Mouse (Mus musculus): ENCODE results near the gene Fam136a. TPM values are rescaled to one million over a fixed set of nuclear protein-coding genes. Genes with fewer than 3 reads are reported as not detected.

The Fam136a gene
- polyA plus RNA-seq (2015; fragmentation: Nextera tagmentation; extraction: Ambion mirVana), result 112 and 114 TPM in 2 replicates

GRCm38 (mm10) chr6:86365371-86366124 lies at the start of gene Fam136a:
Gene Fam136a (plus strand): TSS chr6:86365646.
- peak; percentile 93 for ATAC-seq
- peak within 1 kb of the TSS; percentile 68 for H3K9ac ChIP-seq (ENCODE audit: low read depth, low read length)
- under 1% methylated on average over 61 of the region's 76 CpGs for whole genome bisulfite sequencing
- H3K27me3 ChIP-seq (replicated peaks; ENCODE audit: control insufficient read depth, insufficient read depth, low read length), result no peaks in the 10 kb centered on the region
- no peaks in the 10 kb centered on the region for H3K9me3 ChIP-seq (ENCODE audit: control insufficient read depth, low read length)
- H3K36me3 ChIP-seq (ENCODE audit: control insufficient read depth, insufficient read depth, low read length), result no peaks in the 10 kb centered on the region
- H3K27ac ChIP-seq (ENCODE audit: low read depth, low read length), result peak within 1 kb of the TSS; percentile 73
- peaks cover 17% of the 10 kb centered on the region for H3K4me1 ChIP-seq (ENCODE audit: control insufficient read depth, insufficient read depth, low read depth, low read length)
- peak within 1 kb of the TSS; percentile 97 for H3K4me2 ChIP-seq (ENCODE audit: low read length)
- peak within 1 kb of the TSS; percentile 53 for H3K4me3 ChIP-seq (ENCODE audit: low read length)

GRCm38 (mm10) chr6:86317066-86317465 lies 48.4 kb upstream of the Fam136a start:
- 54% methylated on average over 1 of the region's 1 CpGs for WGBS
- no peaks in the 10 kb centered on the region for H3K27me3 ChIP-seq (replicated peaks; ENCODE audit: control insufficient read depth, insufficient read depth, low read length)
- H3K4me2 ChIP-seq (ENCODE audit: low read length), result no peak overlapping the region
- no peak overlapping the region for H3K4me3 ChIP-seq (ENCODE audit: low read length)
- H3K9me3 ChIP-seq (ENCODE audit: control insufficient read depth, low read length), result no peaks in the 10 kb centered on the region
- no peak for ATAC-seq
- no peak overlapping the region for H3K27ac ChIP-seq (ENCODE audit: low read depth, low read length)
- H3K36me3 ChIP-seq (ENCODE audit: control insufficient read depth, insufficient read depth, low read length), result no peaks in the 10 kb centered on the region
- no peaks in the 10 kb centered on the region for H3K4me1 ChIP-seq (ENCODE audit: control insufficient read depth, insufficient read depth, low read depth, low read length)
- no peak overlapping the region for H3K9ac ChIP-seq (ENCODE audit: low read depth, low read length)

- H3K4me3 ChIP-seq (ENCODE audit: low read length), result no peak overlapping the region
- ATAC-seq, result no peak
- no peak overlapping the region for H3K4me2 ChIP-seq (ENCODE audit: low read length)
- H3K27me3 ChIP-seq (replicated peaks; ENCODE audit: control insufficient read depth, insufficient read depth, low read length), result no peaks in the 10 kb centered on the region
- H3K9me3 ChIP-seq (ENCODE audit: control insufficient read depth, low read length), result no peaks in the 10 kb centered on the region
- H3K4me1 ChIP-seq (ENCODE audit: control insufficient read depth, insufficient read depth, low read depth, low read length), result no peaks in the 10 kb centered on the region
- no peak overlapping the region for H3K9ac ChIP-seq (ENCODE audit: low read depth, low read length)
- WGBS, result 72% methylated on average over 4 of the region's 4 CpGs
- no peaks in the 10 kb centered on the region for H3K36me3 ChIP-seq (ENCODE audit: control insufficient read depth, insufficient read depth, low read length)
- H3K27ac ChIP-seq (ENCODE audit: low read depth, low read length), result no peak overlapping the region
Measured at GRCm38 (mm10) chr6:86318855-86319254, 46.6 kb upstream of the Fam136a start.

- H3K4me3 ChIP-seq (ENCODE audit: low read length), result no peak overlapping the region
- no peak overlapping the region for H3K9ac ChIP-seq (ENCODE audit: low read depth, low read length)
- no peaks in the 10 kb centered on the region for H3K36me3 ChIP-seq (ENCODE audit: control insufficient read depth, insufficient read depth, low read length)
- WGBS, result 87% methylated on average over 5 of the region's 5 CpGs
- no peak for ATAC-seq
- no peak overlapping the region for H3K4me2 ChIP-seq (ENCODE audit: low read length)
- no peaks in the 10 kb centered on the region for H3K9me3 ChIP-seq (ENCODE audit: control insufficient read depth, low read length)
- H3K27me3 ChIP-seq (replicated peaks; ENCODE audit: control insufficient read depth, insufficient read depth, low read length), result no peaks in the 10 kb centered on the region
- no peak overlapping the region for H3K27ac ChIP-seq (ENCODE audit: low read depth, low read length)
- H3K4me1 ChIP-seq (ENCODE audit: control insufficient read depth, insufficient read depth, low read depth, low read length), result no peaks in the 10 kb centered on the region
Measured at GRCm38 (mm10) chr6:86322031-86322563, 43.3 kb upstream of the Fam136a start.

GRCm38 (mm10) chr6:86322991-86323390 lies 42.5 kb upstream of the Fam136a start:
- Histone ChIP-seq H3K36me3 (ENCODE audit: control insufficient read depth, insufficient read depth, low read length) (no peaks in the 10 kb centered on the region), H3K9ac (ENCODE audit: low read depth, low read length) (no peak overlapping the region), H3K4me2 (ENCODE audit: low read length) (no peak overlapping the region), H3K27me3 (replicated peaks; ENCODE audit: control insufficient read depth, insufficient read depth, low read length) (no peaks in the 10 kb centered on the region), H3K4me1 (ENCODE audit: control insufficient read depth, insufficient read depth, low read depth, low read length) (no peaks in the 10 kb centered on the region), H3K4me3 (ENCODE audit: low read length) (no peak overlapping the region), H3K27ac (ENCODE audit: low read depth, low read length) (no peak overlapping the region), H3K9me3 (ENCODE audit: control insufficient read depth, low read length) (no peaks in the 10 kb centered on the region)
- WGBS, result 79% methylated on average over 9 of the region's 9 CpGs
- ATAC-seq, result no peak

- WGBS, result 64% methylated on average over 3 of the region's 3 CpGs
- Histone ChIP-seq H3K36me3 (ENCODE audit: control insufficient read depth, insufficient read depth, low read length) (no peaks in the 10 kb centered on the region), H3K27ac (ENCODE audit: low read depth, low read length) (no peak overlapping the region), H3K9me3 (ENCODE audit: control insufficient read depth, low read length) (no peaks in the 10 kb centered on the region), H3K9ac (ENCODE audit: low read depth, low read length) (no peak overlapping the region), H3K4me1 (ENCODE audit: control insufficient read depth, insufficient read depth, low read depth, low read length) (no peaks in the 10 kb centered on the region), H3K27me3 (replicated peaks; ENCODE audit: control insufficient read depth, insufficient read depth, low read length) (no peaks in the 10 kb centered on the region), H3K4me2 (ENCODE audit: low read length) (no peak overlapping the region), H3K4me3 (ENCODE audit: low read length) (no peak overlapping the region)
- no peak for ATAC-seq
Measured at GRCm38 (mm10) chr6:86324400-86324799, 41.0 kb upstream of the Fam136a start.

- WGBS, result 89% methylated on average over 5 of the region's 5 CpGs
- no peak for ATAC-seq
- H3K27ac ChIP-seq (ENCODE audit: low read depth, low read length), result no peak overlapping the region
- no peaks in the 10 kb centered on the region for H3K27me3 ChIP-seq (replicated peaks; ENCODE audit: control insufficient read depth, insufficient read depth, low read length)
- H3K9me3 ChIP-seq (ENCODE audit: control insufficient read depth, low read length), result no peaks in the 10 kb centered on the region
- H3K36me3 ChIP-seq (ENCODE audit: control insufficient read depth, insufficient read depth, low read length), result no peaks in the 10 kb centered on the region
- H3K9ac ChIP-seq (ENCODE audit: low read depth, low read length), result no peak overlapping the region
- no peak overlapping the region for H3K4me3 ChIP-seq (ENCODE audit: low read length)
- H3K4me2 ChIP-seq (ENCODE audit: low read length), result no peak overlapping the region
- H3K4me1 ChIP-seq (ENCODE audit: control insufficient read depth, insufficient read depth, low read depth, low read length), result no peaks in the 10 kb centered on the region
Measured at GRCm38 (mm10) chr6:86325646-86326045, 39.8 kb upstream of the Fam136a start.

GRCm38 (mm10) chr6:86326866-86327265 lies 38.6 kb upstream of the Fam136a start:
- H3K9ac ChIP-seq (ENCODE audit: low read depth, low read length), result no peak overlapping the region
- H3K9me3 ChIP-seq (ENCODE audit: control insufficient read depth, low read length), result no peaks in the 10 kb centered on the region
- no peaks in the 10 kb centered on the region for H3K27me3 ChIP-seq (replicated peaks; ENCODE audit: control insufficient read depth, insufficient read depth, low read length)
- H3K36me3 ChIP-seq (ENCODE audit: control insufficient read depth, insufficient read depth, low read length), result no peaks in the 10 kb centered on the region
- H3K4me2 ChIP-seq (ENCODE audit: low read length), result no peak overlapping the region
- no peak for ATAC-seq
- 89% methylated on average over 18 of the region's 18 CpGs for WGBS
- no peak overlapping the region for H3K27ac ChIP-seq (ENCODE audit: low read depth, low read length)
- no peak overlapping the region for H3K4me3 ChIP-seq (ENCODE audit: low read length)
- no peaks in the 10 kb centered on the region for H3K4me1 ChIP-seq (ENCODE audit: control insufficient read depth, insufficient read depth, low read depth, low read length)

- Histone ChIP-seq H3K4me2 (ENCODE audit: low read length) (no peak overlapping the region), H3K27ac (ENCODE audit: low read depth, low read length) (no peak overlapping the region), H3K36me3 (ENCODE audit: control insufficient read depth, insufficient read depth, low read length) (no peaks in the 10 kb centered on the region), H3K4me1 (ENCODE audit: control insufficient read depth, insufficient read depth, low read depth, low read length) (no peaks in the 10 kb centered on the region), H3K27me3 (replicated peaks; ENCODE audit: control insufficient read depth, insufficient read depth, low read length) (no peaks in the 10 kb centered on the region), H3K9me3 (ENCODE audit: control insufficient read depth, low read length) (no peaks in the 10 kb centered on the region), H3K9ac (ENCODE audit: low read depth, low read length) (no peak overlapping the region), H3K4me3 (ENCODE audit: low read length) (no peak overlapping the region)
- WGBS, result 61% methylated on average over 3 of the region's 3 CpGs
- ATAC-seq, result no peak
Measured at GRCm38 (mm10) chr6:86328369-86328768, 37.1 kb upstream of the Fam136a start.
